Mouse (Mus musculus) thymus, adult 2 months (tissue): Measurements from ENCODE around the gene Cdh1.

Experiments used
- CTCF ChIP-seq: fragments of 200-500 bp; IDR thresholded peaks from 2 replicates; pipeline ENCODE4 v1.5.1; 2012; ENCODE audit warnings: mild to moderate bottlenecking, control low read depth, low read length, moderate library complexity, borderline replicate concordance; ENCODE audit not compliant: control insufficient read depth, poor library complexity, insufficient read depth; ENCODE audit errors: extremely low read depth
- POLR2A ChIP-seq: fragments of 200-500 bp; IDR thresholded peaks from 2 replicates; pipeline ENCODE4 v1.6.1; 2012; ENCODE audit warnings: mild to moderate bottlenecking, low read length, control low read depth, moderate library complexity; ENCODE audit not compliant: control insufficient read depth, poor library complexity, insufficient read depth; ENCODE audit errors: extremely low read depth

GRCm38 (mm10) chr8:106619549-106620245 is 16.5 kb downstream of the Cdh1 start:
- TF ChIP-seq CTCF: no peak
- TF ChIP-seq POLR2A: no peak
